Mouse (Mus musculus): ENCODE measurements around the gene Exoc8.

DNA sequence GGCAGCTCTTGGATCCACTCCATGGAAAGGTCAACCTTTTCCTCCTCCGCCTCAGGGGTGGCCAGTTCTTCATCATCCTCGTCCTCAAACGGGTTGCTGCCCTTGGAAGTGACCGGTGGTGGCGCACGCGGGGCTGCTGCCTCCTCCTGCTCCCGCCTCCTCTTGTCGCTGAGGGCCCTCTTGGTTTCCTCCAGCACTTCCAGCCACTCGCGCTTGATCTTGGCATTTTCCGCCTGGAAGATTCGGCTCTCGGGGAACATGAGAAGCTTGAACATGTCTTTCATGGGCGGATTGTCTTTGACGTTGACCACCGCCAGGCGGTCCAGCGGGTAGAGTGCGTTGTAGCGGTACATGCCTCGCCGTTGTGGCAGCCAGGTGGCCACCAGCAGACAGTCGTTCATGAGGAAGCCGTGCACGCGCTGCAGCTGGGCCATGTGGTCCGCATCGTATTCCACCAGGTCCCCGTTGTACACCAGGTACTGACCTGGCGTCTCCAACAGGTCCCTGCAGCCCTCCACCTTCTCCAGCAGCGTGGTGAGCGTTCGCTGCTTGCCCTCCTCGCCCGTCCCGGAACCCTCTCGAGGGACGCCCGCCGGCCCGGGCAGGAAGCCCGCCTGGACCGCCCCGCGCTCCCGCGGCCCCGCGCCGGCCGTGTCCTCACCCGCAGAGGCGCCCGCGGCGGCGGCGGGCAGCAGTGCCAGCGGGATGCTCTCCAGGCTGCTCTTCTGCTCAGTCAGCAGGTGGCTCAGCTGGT, 696 bp downstream of the Exoc8 start:
- TF ChIP-seq CTCF (IDR thresholded peaks at IDR 0.05; ENCODE audit: borderline replicate concordance, insufficient read depth, low read depth, low read length): peak; percentile 63; the same call in 1 of the 2 replicates
- TF ChIP-seq POLR2A (IDR thresholded peaks at IDR 0.05; ENCODE audit: borderline replicate concordance, insufficient read depth, low read length): 0 out of 2 replicates have a peak, but pooled peaks have one; percentile 13

All from cerebellum, adult 2 months (tissue).